Comparison of ENCODE assay signal across 20 mouse cellular contexts in the genomic region with DNA sequence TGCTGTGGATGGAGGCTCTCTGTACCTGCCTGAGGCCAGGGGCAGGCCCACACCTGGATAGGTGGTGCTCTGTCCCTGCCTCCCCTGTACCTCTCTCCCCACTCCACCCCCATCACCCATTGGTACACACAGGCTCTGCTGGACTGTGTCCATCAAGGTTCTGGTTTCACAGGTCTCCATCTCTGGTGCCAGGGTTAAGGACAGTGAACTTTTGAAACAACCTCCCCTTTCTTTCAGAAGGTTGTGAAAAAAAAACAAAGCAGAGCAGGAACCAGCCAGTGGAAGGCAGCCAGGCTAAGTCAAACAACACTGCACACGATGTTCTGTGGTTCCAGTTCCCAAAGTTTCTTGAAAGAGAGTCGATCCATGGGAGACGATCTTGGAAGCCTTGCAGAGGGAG. TPM values are rescaled to one million over a fixed set of nuclear protein-coding genes. Genes with fewer than 3 reads are reported as not detected.
A peak's percentile ranks its signal among the peaks of the same experiment; 100 is the strongest.
DNase-seq lines count a peak whose midpoint lies in the region; ATAC-seq and TF ChIP-seq lines count a peak whose summit lies in the region.
"Had no signal": no experiment of that assay in that cellular context is flagged by ENCODE, and none has a peak within 500 bp of the region (broad histone marks: within the 10 kb centered on the region; RNA-seq: fewer than 3 reads in every experiment).

No protein-coding gene starts in this region.

- H3K9me3 ChIP-seq in kidney, embryonic 14.5 days (ENCODE audit: control insufficient read depth, low read length), result no peaks in the 10 kb centered on the region
- no peaks in the 10 kb centered on the region for H3K9me3 ChIP-seq in liver, postnatal 0 days (ENCODE audit: low read length)
- H3K9me3 ChIP-seq in liver, embryonic 11.5 days (ENCODE audit: control insufficient read depth, low read length), result no peaks in the 10 kb centered on the region
- H3K9me3 ChIP-seq: embryonic facial prominence, embryonic 15.5 days; forebrain, embryonic 12.5 days; heart, embryonic 12.5 days had no signal

- no peaks in the 10 kb centered on the region for H3K36me3 ChIP-seq in kidney, embryonic 14.5 days (ENCODE audit: control insufficient read depth, insufficient read depth, low read length)
- H3K36me3 ChIP-seq in liver, postnatal 0 days (replicated peaks; ENCODE audit: insufficient read depth, low read length), result no peaks in the 10 kb centered on the region
- H3K36me3 ChIP-seq in liver, embryonic 11.5 days (ENCODE audit: control insufficient read depth, insufficient read depth, low read length), result no peaks in the 10 kb centered on the region
- H3K36me3 ChIP-seq: embryonic facial prominence, embryonic 15.5 days; forebrain, embryonic 12.5 days; heart, embryonic 12.5 days had no signal

- 58% methylated on average over 3 of the region's 3 CpGs for WGBS in kidney, embryonic 14.5 days
- 58% methylated on average over 3 of the region's 3 CpGs for WGBS in liver, postnatal 0 days (ENCODE audit: insufficient replicate concordance)
- 70% methylated on average over 3 of the region's 3 CpGs for WGBS in liver, embryonic 11.5 days

- H3K4me1 ChIP-seq in kidney, embryonic 14.5 days (ENCODE audit: control insufficient read depth, insufficient read depth, low read length), result no peaks in the 10 kb centered on the region
- peaks cover 22% of the 10 kb centered on the region for H3K4me1 ChIP-seq in liver, postnatal 0 days (ENCODE audit: insufficient read depth)
- peaks cover 4% of the 10 kb centered on the region; the same call in 1 of the 2 replicates for H3K4me1 ChIP-seq in liver, embryonic 11.5 days (replicated peaks; ENCODE audit: control insufficient read depth, insufficient read depth, low read length)
- H3K4me1 ChIP-seq: embryonic facial prominence, embryonic 15.5 days; forebrain, embryonic 12.5 days; heart, embryonic 12.5 days had no signal

- no peak overlapping the region for H3K27ac ChIP-seq in kidney, embryonic 14.5 days (ENCODE audit: low read depth, low read length)
- H3K27ac ChIP-seq in liver, postnatal 0 days (ENCODE audit: low read depth), result peak overlapping the region; percentile 55
- no peak overlapping the region for H3K27ac ChIP-seq in liver, embryonic 11.5 days (ENCODE audit: low read depth, low read length)
- H3K27ac ChIP-seq: embryonic facial prominence, embryonic 15.5 days; forebrain, embryonic 12.5 days had no signal

- TF ChIP-seq EP300 in liver, postnatal 0 days (IDR thresholded peaks at IDR 0.05; ENCODE audit: low read depth), result peak; percentile 57; the same call in 1 of the 2 replicates

- no peaks in the 10 kb centered on the region for H3K27me3 ChIP-seq in kidney, embryonic 14.5 days (ENCODE audit: control insufficient read depth, insufficient read depth, low read length)
- H3K27me3 ChIP-seq in liver, postnatal 0 days (ENCODE audit: insufficient read depth, low read length), result no peaks in the 10 kb centered on the region
- H3K27me3 ChIP-seq in liver, embryonic 11.5 days (replicated peaks; ENCODE audit: control insufficient read depth, insufficient read depth, low read length), result no peaks in the 10 kb centered on the region
- H3K27me3 ChIP-seq: embryonic facial prominence, embryonic 15.5 days; forebrain, embryonic 12.5 days had no signal

- ATAC-seq in kidney, embryonic 14.5 days (ENCODE audit: low FRiP score, low TSS enrichment), result no peak
- peak; percentile 86 for ATAC-seq in liver, postnatal 0 days
- no peak for ATAC-seq in liver, embryonic 11.5 days (replicated peaks; ENCODE audit: low FRiP score)
- ATAC-seq: forebrain, embryonic 16.5 days had no signal

- no peak overlapping the region for H3K9ac ChIP-seq in kidney, embryonic 14.5 days (ENCODE audit: low read depth, low read length)
- H3K9ac ChIP-seq in liver, postnatal 0 days (replicated peaks), result no peak overlapping the region
- no peak overlapping the region for H3K9ac ChIP-seq in liver, embryonic 11.5 days (ENCODE audit: low read depth, low read length)
- H3K9ac ChIP-seq: embryonic facial prominence, embryonic 15.5 days; forebrain, embryonic 12.5 days; heart, embryonic 12.5 days had no signal

- TF ChIP-seq CTCF in liver, postnatal 0 days (IDR thresholded peaks at IDR 0.05; ENCODE audit: low read depth), result no peak

- no peak overlapping the region for H3K4me2 ChIP-seq in kidney, embryonic 14.5 days (replicated peaks; ENCODE audit: low read depth, low read length)
- H3K4me2 ChIP-seq in liver, postnatal 0 days (ENCODE audit: low read depth, low read length), result no peak overlapping the region
- H3K4me2 ChIP-seq in liver, embryonic 11.5 days, result no peak overlapping the region
- H3K4me2 ChIP-seq: embryonic facial prominence, embryonic 15.5 days; forebrain, embryonic 12.5 days; heart, embryonic 12.5 days had no signal

- no peak overlapping the region for H3K4me3 ChIP-seq in kidney, embryonic 14.5 days (ENCODE audit: low read length)
- no peak overlapping the region for H3K4me3 ChIP-seq in liver, postnatal 0 days (ENCODE audit: low read depth, low read length)
- no peak overlapping the region for H3K4me3 ChIP-seq in liver, embryonic 11.5 days (ENCODE audit: low read depth, low read length)
- H3K4me3 ChIP-seq: embryonic facial prominence, embryonic 15.5 days; erythroblast, embryonic 14.5 days; forebrain, embryonic 12.5 days; heart, embryonic 12.5 days had no signal

- DNase-seq in kidney, postnatal 25 days, result peak; percentile 12 to 63
- peak; percentile 45 for DNase-seq in liver, postnatal 0 days
- DNase-seq in liver, embryonic 11.5 days (ENCODE audit: low spot score), result no peak
- peak; percentile 24 for DNase-seq in urinary bladder, postnatal 14 days (ENCODE audit: low spot score)
- DNase-seq in urinary bladder, postnatal 36 days (ENCODE audit: low spot score in 2 of 2), result no peak
- peak; percentile 95 for DNase-seq in gonadal fat pad, adult 2 months (ENCODE audit: low read depth)
- no peak for DNase-seq in heart, postnatal 4 days
- DNase-seq: adrenal gland, adult 8-10 months; adrenal gland, postnatal 36 days; cerebellum, adult 11 months; cerebellum, adult 8-10 months; cerebellum, postnatal 14 days; embryo, embryonic 11 days; gastrocnemius, postnatal 14 days had no signal

RNA-seq across cellular contexts. Expression of a gene that starts 6.9 kb away (rescaled TPM):
- 13.5 and 20.2 TPM in 2 replicates for polyA plus RNA-seq in kidney, embryonic 14.5 days (2014; fragmentation: Nextera tagmentation; extraction: Ambion mirVana)
- polyA plus RNA-seq in liver, postnatal 0 days (2015; fragmentation: Nextera tagmentation; extraction: Ambion mirVana), result 9.0 and 9.9 TPM in 2 replicates
- polyA plus RNA-seq in liver, embryonic 11.5 days (2014; fragmentation: Nextera tagmentation; extraction: Ambion mirVana), result 22.6 and 23.0 TPM in 2 replicates
- 22.5 and 23.4 TPM in 2 replicates for polyA plus RNA-seq in gonadal fat pad, adult 2 months (2012; rRNA removed)
- 10 to 100 TPM; 71.0 to 78.3 TPM for total RNA-seq in heart, postnatal 4 days (2021)

Comparison
In these comparisons a context has a peak if more than half of its experiments do, and no peak if none do; other contexts are left out.
1. DNase-seq: peak in kidney, postnatal 25 days (2 of 2), liver, postnatal 0 days (single experiment), urinary bladder, postnatal 14 days (single experiment) and gonadal fat pad, adult 2 months (single experiment); none in liver, embryonic 11.5 days (single experiment), urinary bladder, postnatal 36 days (0 of 2) and heart, postnatal 4 days (single experiment).